Mouse (Mus musculus) lung, postnatal 0 days (tissue): ENCODE measurements around the gene St6galnac1.
"Not testable (repeated sequence)": the region's sequence is repeated elsewhere in the genome, so short reads cannot be mapped to it uniquely, and the experiment has no call there.

Source experiments
- CTCF ChIP-seq: IDR thresholded peaks from 2 replicates; pipeline ENCODE4 v1.5.1; 2016; ENCODE audit warnings: antibody characterized with exemption, mild to moderate bottlenecking
- EP300 ChIP-seq: IDR thresholded peaks from 2 replicates; pipeline ENCODE4 v1.6.1; 2016; ENCODE audit warnings: antibody characterized with exemption, mild to moderate bottlenecking, control low read depth

DNA sequence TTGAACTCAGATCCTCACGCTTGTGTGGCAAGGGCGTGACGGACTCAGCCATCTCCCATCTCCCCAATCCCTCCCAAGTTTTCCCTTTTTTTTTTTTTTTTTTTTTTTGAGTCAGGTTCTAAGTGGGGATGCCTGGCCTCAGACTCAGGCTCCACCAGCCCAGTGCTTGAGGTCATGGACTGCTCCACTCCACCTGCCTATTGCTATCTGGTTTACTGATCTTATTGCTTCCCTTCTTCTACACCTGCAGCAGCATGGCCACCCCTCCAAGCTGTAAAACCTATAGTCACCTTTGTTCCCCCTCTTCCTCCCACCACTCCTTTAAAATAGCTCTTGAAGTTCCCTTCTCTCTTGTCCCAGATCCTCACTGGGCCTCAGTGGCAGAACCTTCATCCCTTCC lies 28.5 kb downstream of the St6galnac1 start:
- TF ChIP-seq EP300, CTCF: not testable (repeated sequence)
